Mouse (Mus musculus): ENCODE measurements around the gene Olfr1392.

- no peak for TF ChIP-seq CTCF (IDR thresholded peaks at IDR 0.05; ENCODE audit: low read depth)
- TF ChIP-seq EP300 (IDR thresholded peaks at IDR 0.05; ENCODE audit: low read depth) = no peak
Observed at GRCm38 (mm10) chr11:49329686-49330085, 44.6 kb downstream of the Olfr1392 start.

Measured in liver, embryonic 14.5 days (tissue).